Mouse (Mus musculus) brain, embryonic 14.5 days (tissue): ENCODE data around the gene Plekha7.
A peak's percentile ranks its signal among the peaks of the same experiment; 100 is the strongest.

ENCODE experiments used
- CTCF ChIP-seq: fragments of 200-500 bp; IDR thresholded peaks from 2 replicates; pipeline ENCODE4 v1.5.1; 2012; ENCODE audit warnings: inconsistent platforms, mild to moderate bottlenecking, moderate library complexity, borderline replicate concordance; ENCODE audit not compliant: insufficient read depth, insufficient read length; ENCODE audit errors: extremely low read depth
- POLR2A ChIP-seq: fragments of 200-500 bp; IDR thresholded peaks from 2 replicates; pipeline ENCODE4 v1.6.1; 2012; ENCODE audit warnings: mild to moderate bottlenecking, inconsistent platforms, borderline replicate concordance; ENCODE audit not compliant: poor library complexity, insufficient read depth, insufficient read length, severe bottlenecking; ENCODE audit errors: extremely low read depth

DNA sequence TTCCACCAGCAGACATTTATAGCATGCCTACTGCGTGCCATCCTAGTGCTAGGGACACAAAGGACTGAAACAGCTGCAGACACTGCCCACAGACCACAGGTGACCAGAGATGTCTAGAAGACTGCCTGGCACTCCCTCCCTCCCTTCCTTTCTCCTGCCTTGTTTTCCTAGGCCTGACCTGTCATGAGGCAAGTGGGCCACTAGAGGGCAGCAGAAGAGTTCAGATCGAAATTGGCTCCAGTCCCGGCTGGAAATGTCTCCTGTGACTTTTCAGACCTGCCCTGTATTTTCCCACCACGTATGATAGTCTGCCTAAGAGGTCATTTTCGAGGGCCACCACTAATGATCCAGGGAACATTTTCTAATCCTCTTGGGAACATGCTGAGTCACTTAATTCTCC lies 176.1 kb downstream of the Plekha7 start:
- no peak for TF ChIP-seq POLR2A
- TF ChIP-seq CTCF, result peak; percentile 95
